Mouse (Mus musculus) hindbrain, embryonic 16.5 days (tissue): ENCODE measurements at regions not wholly inside any gene's neighbourhood (a gene's known extent, or its start where the extent isn't known, plus 50 kb on each side); places are given as distances from the start of the nearest gene placed in this dataset.
"Not testable (repeated sequence)": the region's sequence is repeated elsewhere in the genome, so short reads cannot be mapped to it uniquely, and the experiment has no call there.

Source experiments
- ATAC-seq: fragments of 200-750 bp; cut with Nextera tagmentation; 2 replicates; pipeline ENCODE4 v1.8.0; 2017; ENCODE audit warnings: moderate TSS enrichment, moderate library complexity
- H3K27ac ChIP-seq: fragments of 300-500 bp; sonication (generic); 2 replicates; pipeline ENCODE4 v1.5.1; 2014; ENCODE audit warnings: low read depth, mild to moderate bottlenecking, control low read depth, low read length, moderate library complexity
- H3K27me3 ChIP-seq: fragments of 300-500 bp; sonication (generic); replicated peaks from 2 replicates; pipeline ENCODE4 v1.6.1; 2014; ENCODE audit warnings: low read length; ENCODE audit not compliant: control insufficient read depth, insufficient read depth
- H3K36me3 ChIP-seq: fragments of 300-500 bp; sonication (generic); 2 replicates; pipeline ENCODE4 v1.6.1; 2014; ENCODE audit warnings: mild to moderate bottlenecking, low read length, moderate library complexity, mixed read lengths; ENCODE audit not compliant: control insufficient read depth, insufficient read depth
- H3K4me1 ChIP-seq: fragments of 300-500 bp; sonication (generic); 2 replicates; pipeline ENCODE4 v1.6.1; 2014; ENCODE audit warnings: low read depth, low read length; ENCODE audit not compliant: control insufficient read depth, insufficient read depth
- H3K4me2 ChIP-seq: fragments of 300-500 bp; sonication (generic); 2 replicates; pipeline ENCODE4 v1.6.1; 2014; ENCODE audit warnings: mild to moderate bottlenecking, low read length, control low read depth, moderate library complexity
- H3K4me3 ChIP-seq: fragments of 300-500 bp; sonication (generic); 2 replicates; pipeline ENCODE4 v1.5.1; 2014; ENCODE audit warnings: mild to moderate bottlenecking, low read length, control low read depth, moderate library complexity
- H3K9ac ChIP-seq: fragments of 300-500 bp; sonication (generic); 2 replicates; pipeline ENCODE4 v1.6.1; 2014; ENCODE audit warnings: low read depth, mild to moderate bottlenecking, control low read depth, low read length, moderate library complexity
- H3K9me3 ChIP-seq: fragments of 300-500 bp; sonication (generic); 2 replicates; pipeline ENCODE4 v1.6.1; 2014; ENCODE audit warnings: mild to moderate bottlenecking, low read length, moderate library complexity; ENCODE audit not compliant: control insufficient read depth
- WGBS: fragments of 180-500 bp; shearing (Covaris S2); extraction: QIAGEN DNeasy Blood & Tissue Kit; methylation state at CpG from one replicate; pipeline ENCODE4 v1.1.7; 2014; 5-methylcytosine and 5-hydroxymethylcytosine counted together

- WGBS, result 81% methylated on average over 1 of the region's 1 CpGs
- Histone ChIP-seq H3K4me1 (peaks cover 12% of the 10 kb centered on the region), H3K27me3 (peaks cover 4% of the 10 kb centered on the region; the same call in 1 of the 2 replicates), H3K4me3 (no peak overlapping the region), H3K9ac (no peak overlapping the region), H3K36me3 (no peaks in the 10 kb centered on the region), H3K9me3 (peaks cover 3% of the 10 kb centered on the region), H3K27ac (no peak overlapping the region), H3K4me2 (no peak overlapping the region)
- ATAC-seq, result no peak
Measured at GRCm38 (mm10) chr2:166516261-166516660, 197.4 kb downstream of the Prex1 start.

GRCm38 (mm10) chr2:166514664-166515063 is 199.0 kb downstream of the Prex1 start:
- ATAC-seq, result no peak
- H3K9me3 ChIP-seq, result peaks cover 3% of the 10 kb centered on the region
- no peak overlapping the region for H3K4me2 ChIP-seq
- H3K27ac ChIP-seq, result no peak overlapping the region; the same call in 1 of the 2 replicates
- 58% methylated on average over 8 of the region's 8 CpGs for WGBS
- H3K4me1 ChIP-seq, result peaks cover 12% of the 10 kb centered on the region
- peaks cover 4% of the 10 kb centered on the region; the same call in 1 of the 2 replicates for H3K27me3 ChIP-seq
- no peak overlapping the region for H3K9ac ChIP-seq
- no peaks in the 10 kb centered on the region for H3K36me3 ChIP-seq
- H3K4me3 ChIP-seq, result no peak overlapping the region

DNA sequence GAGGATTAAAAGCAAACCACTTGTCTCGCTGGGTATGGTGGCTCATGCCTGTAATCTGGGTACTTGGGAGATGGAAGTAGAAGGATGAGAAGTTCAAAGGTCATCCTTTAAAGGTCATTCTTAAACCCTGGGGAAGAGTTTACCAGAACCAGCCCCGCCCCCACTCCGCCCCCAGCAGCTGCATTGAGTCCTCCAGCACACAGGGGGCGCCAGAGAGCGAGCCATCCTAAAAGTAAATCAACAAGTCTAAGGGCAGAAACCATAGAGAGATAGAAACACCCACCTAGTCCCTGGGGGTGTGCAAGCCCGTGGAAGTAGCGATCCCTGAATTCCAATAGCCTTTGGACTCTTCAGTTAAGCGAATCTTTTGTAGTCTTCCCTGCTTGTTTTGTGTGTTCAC is 201.1 kb downstream of the Prex1 start:
- ATAC-seq, result no peak
- H3K9ac ChIP-seq, result no peak overlapping the region
- no peak overlapping the region for H3K4me3 ChIP-seq
- H3K27me3 ChIP-seq, result peaks cover 4% of the 10 kb centered on the region; the same call in 1 of the 2 replicates
- no peaks in the 10 kb centered on the region; the same call in 1 of the 2 replicates for H3K9me3 ChIP-seq
- H3K4me1 ChIP-seq, result peaks cover 7% of the 10 kb centered on the region
- no peak overlapping the region for H3K27ac ChIP-seq
- no peak overlapping the region for H3K4me2 ChIP-seq
- 81% methylated on average over 8 of the region's 8 CpGs for WGBS
- H3K36me3 ChIP-seq, result no peaks in the 10 kb centered on the region

DNA sequence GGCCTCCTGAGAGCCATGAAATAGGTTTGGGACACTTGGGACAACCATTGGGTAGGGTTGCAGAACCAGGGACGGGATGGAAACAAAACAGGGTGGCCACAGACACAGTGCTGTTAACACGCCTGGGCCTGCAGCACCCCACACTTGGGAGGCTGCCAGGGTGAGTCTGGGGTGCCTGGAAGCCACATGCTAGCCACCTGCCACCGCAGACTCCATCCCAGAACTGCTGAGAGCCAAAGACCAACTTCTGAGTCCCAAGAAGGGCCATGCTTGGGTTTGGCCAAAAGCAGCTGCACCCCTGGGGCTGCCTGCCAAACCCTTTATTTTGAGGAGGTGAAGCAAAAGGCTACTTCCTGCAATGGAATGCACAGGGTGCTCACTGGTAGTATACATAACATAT is 202.2 kb downstream of the Prex1 start:
- ATAC-seq, H3K9ac ChIP-seq, H3K27ac ChIP-seq, H3K36me3 ChIP-seq, H3K9me3 ChIP-seq, H3K27me3 ChIP-seq, H3K4me3 ChIP-seq, H3K4me1 ChIP-seq, H3K4me2 ChIP-seq: not testable (repeated sequence)
- WGBS, result 84% methylated on average over 3 of the region's 3 CpGs

DNA sequence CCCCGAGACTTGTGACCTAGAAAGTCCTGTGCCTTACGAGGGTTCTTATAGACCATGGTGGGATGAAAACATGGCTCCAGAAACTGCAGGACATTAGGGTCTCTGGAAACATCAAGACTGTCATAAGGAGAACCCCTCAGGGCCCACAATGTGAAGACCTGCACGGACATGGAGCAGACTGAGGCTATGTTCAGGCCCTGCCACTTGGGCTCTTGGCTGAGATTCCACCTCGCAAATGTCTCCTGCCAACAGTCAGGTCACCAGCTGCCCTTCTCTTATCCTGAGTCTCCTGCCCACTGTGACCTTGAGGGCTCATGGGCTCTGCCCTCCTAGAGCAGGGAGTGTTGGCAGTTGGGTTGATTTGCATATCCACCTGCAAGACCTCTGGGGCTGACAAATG is 202.9 kb downstream of the Prex1 start:
- Histone ChIP-seq H3K9ac (no peak overlapping the region), H3K27me3 (peaks cover 4% of the 10 kb centered on the region; the same call in 1 of the 2 replicates), H3K36me3 (no peaks in the 10 kb centered on the region), H3K4me2 (no peak overlapping the region), H3K4me1 (peaks cover 2% of the 10 kb centered on the region; the same call in 1 of the 2 replicates), H3K9me3 (no peaks in the 10 kb centered on the region; the same call in 1 of the 2 replicates), H3K4me3 (no peak overlapping the region), H3K27ac (no peak overlapping the region)
- WGBS, result 69% methylated on average over 4 of the region's 4 CpGs
- ATAC-seq, result no peak

GRCm38 (mm10) chr2:166509591-166509990 is 204.0 kb downstream of the Prex1 start:
- no peaks in the 10 kb centered on the region; the same call in 1 of the 2 replicates for H3K9me3 ChIP-seq
- ATAC-seq, result no peak
- no peak overlapping the region for H3K9ac ChIP-seq
- H3K27ac ChIP-seq, result no peak overlapping the region
- H3K27me3 ChIP-seq, result peaks cover 3% of the 10 kb centered on the region; the same call in 1 of the 2 replicates
- 80% methylated on average over 10 of the region's 10 CpGs for WGBS
- H3K4me1 ChIP-seq, result no peaks in the 10 kb centered on the region; the same call in 1 of the 2 replicates
- H3K4me2 ChIP-seq, result no peak overlapping the region; the same call in 1 of the 2 replicates
- H3K4me3 ChIP-seq, result no peak overlapping the region
- H3K36me3 ChIP-seq, result no peaks in the 10 kb centered on the region

- WGBS, result 76% methylated on average over 7 of the region's 8 CpGs
- Histone ChIP-seq H3K27ac (no peak overlapping the region), H3K36me3 (no peaks in the 10 kb centered on the region), H3K4me3 (no peak overlapping the region), H3K4me1 (peaks cover 7% of the 10 kb centered on the region), H3K27me3 (0 out of 2 replicates have a peak, but pooled peaks cover 2% of the 10 kb centered on the region), H3K4me2 (no peak overlapping the region; the same call in 1 of the 2 replicates), H3K9me3 (no peaks in the 10 kb centered on the region; the same call in 1 of the 2 replicates), H3K9ac (no peak overlapping the region)
- ATAC-seq, result no peak
Measured at GRCm38 (mm10) chr2:166508656-166509420, 204.8 kb downstream of the Prex1 start.

- H3K9ac ChIP-seq, result no peak overlapping the region
- 55% methylated on average over 9 of the region's 9 CpGs for WGBS
- no peaks in the 10 kb centered on the region for H3K36me3 ChIP-seq
- ATAC-seq, result no peak
- no peaks in the 10 kb centered on the region for H3K27me3 ChIP-seq
- H3K4me3 ChIP-seq, result no peak overlapping the region
- H3K9me3 ChIP-seq, result no peaks in the 10 kb centered on the region; the same call in 1 of the 2 replicates
- H3K27ac ChIP-seq, result no peak overlapping the region
- peaks cover 12% of the 10 kb centered on the region for H3K4me1 ChIP-seq
- H3K4me2 ChIP-seq, result no peak overlapping the region
Measured at GRCm38 (mm10) chr2:166505309-166505708, 208.3 kb downstream of the Prex1 start.

- ATAC-seq, result no peak
- H3K27ac ChIP-seq, result no peak overlapping the region
- 46% methylated on average over 6 of the region's 6 CpGs for WGBS
- H3K36me3 ChIP-seq, result no peaks in the 10 kb centered on the region
- 0 out of 2 replicates have a peak, but pooled peaks cover 3% of the 10 kb centered on the region for H3K9me3 ChIP-seq
- no peak overlapping the region for H3K9ac ChIP-seq
- H3K4me2 ChIP-seq, result no peak overlapping the region
- H3K4me1 ChIP-seq, result peaks cover 12% of the 10 kb centered on the region
- no peaks in the 10 kb centered on the region for H3K27me3 ChIP-seq
- no peak overlapping the region for H3K4me3 ChIP-seq
Measured at GRCm38 (mm10) chr2:166503666-166504065, 210.0 kb downstream of the Prex1 start.
